Mouse (Mus musculus): ENCODE data around the gene Zfp968. TPM values are rescaled to one million over a fixed set of nuclear protein-coding genes. Genes with fewer than 3 reads are reported as not detected.
"Not testable (repeated sequence)": the region's sequence is repeated elsewhere in the genome, so short reads cannot be mapped to it uniquely, and the experiment has no call there.

Zfp968 gene
- polyA plus RNA-seq (2014; fragmentation: Nextera tagmentation; extraction: Ambion mirVana), result 3.8 and 5.8 TPM in 2 replicates

GRCm38 (mm10) chr2:175372136-175372535, at the start of gene Zfp968:
TSS of gene Zfp968 (plus strand) at chr2:175372436.
- H3K9me3 ChIP-seq (ENCODE audit: control insufficient read depth, low read length); H3K9ac ChIP-seq; H3K27ac ChIP-seq; H3K27me3 ChIP-seq (ENCODE audit: control insufficient read depth, insufficient read depth, low read length); H3K36me3 ChIP-seq (replicated peaks; ENCODE audit: control insufficient read depth, insufficient read depth); ATAC-seq (ENCODE audit: low FRiP score); H3K4me1 ChIP-seq (replicated peaks; ENCODE audit: control insufficient read depth, insufficient read depth, low read length); H3K4me2 ChIP-seq (replicated peaks); DNase-seq (ENCODE audit: low spot score); H3K4me3 ChIP-seq (replicated peaks; ENCODE audit: low read length): not testable (repeated sequence)
- WGBS, result no CpG with 5 or more reads among the region's 6 CpGs

GRCm38 (mm10) chr2:175338097-175338496, 34.1 kb upstream of the Zfp968 start, which contains the start of gene Gm4631:
TSS of gene Gm4631 (minus strand) at chr2:175338197.
- H3K27me3 ChIP-seq (ENCODE audit: control insufficient read depth, insufficient read depth, low read length); H3K4me2 ChIP-seq (replicated peaks); H3K9ac ChIP-seq; H3K4me3 ChIP-seq (replicated peaks; ENCODE audit: low read length); DNase-seq (ENCODE audit: low spot score); H3K36me3 ChIP-seq (replicated peaks; ENCODE audit: control insufficient read depth, insufficient read depth); ATAC-seq (ENCODE audit: low FRiP score); H3K9me3 ChIP-seq (ENCODE audit: control insufficient read depth, low read length); H3K27ac ChIP-seq; H3K4me1 ChIP-seq (replicated peaks; ENCODE audit: control insufficient read depth, insufficient read depth, low read length): not testable (repeated sequence)
- WGBS, result no CpG with 5 or more reads among the region's 8 CpGs

Other genes with a start within 250 kb of the Zfp968 start
- 6.7 and 8.1 TPM in 2 replicates for gene Gm14399, start 230.4 kb upstream of the Zfp968 start, polyA plus RNA-seq (2014; fragmentation: Nextera tagmentation; extraction: Ambion mirVana)
- 0.90 and 1.5 TPM in 2 replicates for gene Gm14443, start 196.6 kb upstream of the Zfp968 start, polyA plus RNA-seq (2014; fragmentation: Nextera tagmentation; extraction: Ambion mirVana)
- gene Gm14391, start 165.5 kb upstream of the Zfp968 start, polyA plus RNA-seq (2014; fragmentation: Nextera tagmentation; extraction: Ambion mirVana), result 12.2 and 13.2 TPM in 2 replicates
- gene Gm14440, start 97.3 kb upstream of the Zfp968 start, polyA plus RNA-seq (2014; fragmentation: Nextera tagmentation; extraction: Ambion mirVana), result 0.33 and 1.0 TPM in 2 replicates
- gene Gm4631, start 34.2 kb upstream of the Zfp968 start, polyA plus RNA-seq (2014; fragmentation: Nextera tagmentation; extraction: Ambion mirVana), result 22.7 and 26.3 TPM in 2 replicates
- gene Gm4724, start 63.4 kb downstream of the Zfp968 start, polyA plus RNA-seq (2014; fragmentation: Nextera tagmentation; extraction: Ambion mirVana), result 14.6 and 20.9 TPM in 2 replicates
- 7.4 and 8.5 TPM in 2 replicates for gene Zfp965, start 97.5 kb downstream of the Zfp968 start, polyA plus RNA-seq (2014; fragmentation: Nextera tagmentation; extraction: Ambion mirVana)